Mouse (Mus musculus): ENCODE results near the gene Slc46a1. TPM values are rescaled to one million over a fixed set of nuclear protein-coding genes. Genes with fewer than 3 reads are reported as not detected.
A peak's percentile ranks its signal among the peaks of the same experiment; 100 is the strongest.

The Slc46a1 gene
- polyA plus RNA-seq, 1 experiment from 2014 or later = 5.8 TPM

- Histone ChIP-seq H3K4me3 (ENCODE audit: inconsistent target) (no peak within 1 kb of the TSS), H3K36me3 (ENCODE audit: inconsistent target) (peaks cover 21% of the 10 kb centered on the region), H3K79me2 (ENCODE audit: inconsistent target) (no peaks in the 10 kb centered on the region), H3K27ac (no peak within 1 kb of the TSS)
- WGBS (ENCODE audit: missing documents) = 63% methylated on average over 7 of the region's 7 CpGs
Measured at GRCm38 (mm10) chr11:78502909-78503650, 37.6 kb downstream of the Slc46a1 start, which contains the start of gene Sebox. Sebox (plus strand) TSS chr11:78503447.

DNA sequence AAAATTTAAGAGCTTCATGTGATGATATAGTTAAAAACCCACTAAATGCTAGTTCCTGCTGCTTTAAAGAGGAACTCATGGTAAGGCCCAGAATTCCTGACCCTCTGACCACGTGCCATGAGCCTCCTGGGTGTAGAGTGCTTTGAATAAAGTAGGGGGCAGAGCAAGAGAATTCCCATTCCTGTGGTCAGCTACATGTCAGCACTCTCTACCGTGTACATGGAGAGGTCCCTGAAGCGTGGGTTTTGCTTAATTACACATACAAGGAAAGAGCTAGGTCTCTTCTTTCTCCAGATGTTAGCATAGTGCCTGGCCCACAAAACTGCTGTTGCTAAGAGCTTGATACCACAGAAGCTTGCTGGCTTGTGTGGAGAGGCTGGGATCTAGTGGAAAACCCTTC lies 39.9 kb downstream of the Slc46a1 start:
- Histone ChIP-seq H3K79me2 (ENCODE audit: inconsistent target) (no peaks in the 10 kb centered on the region), H3K27ac (no peak overlapping the region), H3K36me3 (ENCODE audit: inconsistent target) (peaks cover 37% of the 10 kb centered on the region), H3K4me3 (ENCODE audit: inconsistent target) (no peak overlapping the region)
- 81% methylated on average over 3 of the region's 3 CpGs for WGBS (ENCODE audit: missing documents)

DNA sequence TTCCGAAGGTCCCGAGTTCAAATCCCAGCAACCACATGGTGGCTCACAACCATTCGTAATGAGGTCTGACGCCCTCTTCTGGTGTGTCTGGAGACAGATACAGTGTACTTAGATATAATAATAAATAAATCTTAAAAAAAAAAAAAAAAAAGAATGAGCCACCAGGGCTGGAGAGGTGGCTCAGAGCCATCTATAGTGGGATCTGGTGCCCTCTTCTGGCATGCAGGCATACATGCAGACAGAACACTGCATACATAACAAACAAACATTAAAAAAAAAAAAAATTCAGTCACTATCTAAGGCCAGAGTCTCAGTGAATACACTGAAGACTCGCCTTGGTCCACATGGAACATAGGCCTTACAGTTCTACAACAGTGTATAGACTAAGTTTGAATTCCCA lies 43.7 kb downstream of the Slc46a1 start:
- no peak overlapping the region for H3K27ac ChIP-seq
- H3K4me3 ChIP-seq (ENCODE audit: inconsistent target) = no peak overlapping the region
- 93% methylated on average over 5 of the region's 5 CpGs for WGBS (ENCODE audit: missing documents)
- H3K36me3 ChIP-seq (ENCODE audit: inconsistent target) = peaks cover 37% of the 10 kb centered on the region
- peaks cover 21% of the 10 kb centered on the region for H3K79me2 ChIP-seq (ENCODE audit: inconsistent target)

- Histone ChIP-seq H3K79me2 (ENCODE audit: inconsistent target) (peaks cover 21% of the 10 kb centered on the region), H3K27ac (peak within 1 kb of the TSS; percentile 83), H3K4me3 (ENCODE audit: inconsistent target) (peak within 1 kb of the TSS; percentile 94), H3K36me3 (ENCODE audit: inconsistent target) (peaks cover 40% of the 10 kb centered on the region)
- 1% methylated on average over 57 of the region's 67 CpGs for WGBS (ENCODE audit: missing documents)
Measured at GRCm38 (mm10) chr11:78512025-78512957, 46.8 kb downstream of the Slc46a1 start, which contains the start of the genes Tmem199 and Poldip2. Tmem199 (minus strand) TSS chr11:78512172. Poldip2 (plus strand) TSS chr11:78512193.

- Histone ChIP-seq H3K27ac (no peak overlapping the region; the same call in 1 of the 2 replicates), H3K4me3 (ENCODE audit: inconsistent target) (peak overlapping the region; percentile 85), H3K36me3 (ENCODE audit: inconsistent target) (peaks cover 39% of the 10 kb centered on the region), H3K79me2 (ENCODE audit: inconsistent target) (peaks cover 21% of the 10 kb centered on the region)
- 75% methylated on average over 3 of the region's 3 CpGs for WGBS (ENCODE audit: missing documents)
Measured at GRCm38 (mm10) chr11:78513106-78513790, 47.8 kb downstream of the Slc46a1 start.

DNA sequence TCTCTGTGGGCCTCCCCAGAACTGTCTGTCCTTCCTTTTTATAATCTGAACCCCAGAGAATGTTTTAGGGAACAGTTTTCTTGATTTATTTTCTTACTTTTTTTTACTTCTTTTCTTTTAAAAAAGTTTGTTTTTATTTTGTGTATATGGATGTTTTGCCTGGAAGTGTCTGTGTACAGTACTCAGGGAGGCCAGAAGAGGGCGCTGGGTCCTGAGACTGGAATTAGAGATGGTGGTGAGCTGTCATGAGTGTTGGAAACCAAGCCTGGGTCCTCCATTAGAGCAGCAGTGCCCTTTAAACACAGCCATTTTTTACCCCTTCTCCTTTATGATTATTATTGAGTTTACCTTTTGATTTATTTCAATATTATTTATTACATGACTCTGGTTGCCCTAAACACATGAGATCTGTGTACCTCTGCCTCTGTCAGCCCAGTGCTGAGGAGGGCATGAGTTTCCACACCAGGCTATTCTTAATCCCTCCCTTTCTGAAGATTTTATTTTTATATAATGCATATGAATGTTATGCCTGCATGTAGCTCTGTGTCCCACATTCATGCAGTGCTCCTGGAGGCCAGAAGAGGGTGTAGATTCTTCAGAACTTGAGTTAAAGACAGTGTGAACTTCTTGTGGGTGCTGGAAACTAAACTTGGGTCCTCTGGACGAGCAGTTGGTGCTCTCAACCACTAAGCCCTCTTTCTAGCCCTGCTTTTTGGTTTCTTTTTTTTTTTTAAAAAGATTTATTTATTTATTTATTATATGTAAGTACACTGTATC lies 50.2 kb downstream of the Slc46a1 start:
- H3K36me3 ChIP-seq (ENCODE audit: inconsistent target) = peaks cover 43% of the 10 kb centered on the region
- WGBS (ENCODE audit: missing documents) = 83% methylated on average over 2 of the region's 2 CpGs
- H3K4me3 ChIP-seq (ENCODE audit: inconsistent target) = no peak overlapping the region
- no peak overlapping the region for H3K27ac ChIP-seq
- H3K79me2 ChIP-seq (ENCODE audit: inconsistent target) = peaks cover 19% of the 10 kb centered on the region

DNA sequence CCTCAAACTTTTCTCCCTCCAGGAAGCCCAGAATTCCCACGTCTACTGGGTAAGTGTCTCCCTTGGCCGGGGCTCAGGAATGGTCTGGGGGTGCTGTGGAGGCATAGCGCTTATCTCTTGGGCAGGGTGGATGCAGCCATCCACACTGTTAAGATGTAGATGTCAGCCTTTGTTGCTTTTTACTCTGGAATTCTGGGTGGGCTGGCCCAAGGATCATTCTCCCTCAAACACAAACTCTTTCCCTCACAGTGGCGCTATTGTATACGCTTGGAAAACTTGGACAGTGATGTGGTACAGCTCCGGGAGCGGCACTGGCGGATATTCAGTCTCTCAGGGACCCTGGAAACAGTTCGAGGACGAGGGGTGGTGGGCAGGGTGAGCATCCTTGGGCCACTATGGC lies 53.4 kb downstream of the Slc46a1 start:
- 92% methylated on average over 10 of the region's 10 CpGs for WGBS (ENCODE audit: missing documents)
- peaks cover 73% of the 10 kb centered on the region for H3K36me3 ChIP-seq (ENCODE audit: inconsistent target)
- H3K27ac ChIP-seq = no peak overlapping the region

More for the DNA sequence above, 53.4 kb downstream of the Slc46a1 start:
- Histone ChIP-seq H3K4me3 (ENCODE audit: inconsistent target) (no peak overlapping the region), H3K79me2 (ENCODE audit: inconsistent target) (no peaks in the 10 kb centered on the region)

Other genes with a start within 250 kb of the Slc46a1 start
- 54.6 to 89.4 TPM (median 68.8 TPM) in 3 replicates for gene Sdf2, start 220.0 kb upstream of the Slc46a1 start, polyA plus RNA-seq (2018)
- gene Supt6, start 219.7 kb upstream of the Slc46a1 start, polyA plus RNA-seq (2018) = 35.9 to 79.5 TPM (median 42.0 TPM) in 3 replicates
- 144 to 210 TPM (median 148 TPM) in 3 replicates for gene 2610507B11Rik, start 203.9 kb upstream of the Slc46a1 start, polyA plus RNA-seq (2018)
- gene BC030499, start 174.9 kb upstream of the Slc46a1 start, polyA plus RNA-seq (2018) = 0.32 to 1.4 TPM (median 0.54 TPM) in 3 replicates
- 0.66 to 3.3 TPM (median 2.6 TPM) in 3 replicates for gene Spag5, start 164.2 kb upstream of the Slc46a1 start, polyA plus RNA-seq (2018)
- gene Aldoc, start 142.7 kb upstream of the Slc46a1 start, polyA plus RNA-seq (2018) = 6.8 to 30.2 TPM (median 7.3 TPM) in 3 replicates
- gene Pigs, start 137.3 kb upstream of the Slc46a1 start, polyA plus RNA-seq (2018) = 66.8 to 71.6 TPM (median 67.7 TPM) in 3 replicates
- gene Unc119, start 122.2 kb upstream of the Slc46a1 start, polyA plus RNA-seq (2018) = 21.6 to 57.5 TPM (median 31.3 TPM) in 3 replicates
- gene Foxn1, start 79.1 kb upstream of the Slc46a1 start, polyA plus RNA-seq (2018) = not detected in 3 replicates
- gene Slc13a2, start 43.5 kb upstream of the Slc46a1 start, polyA plus RNA-seq (2018) = 0.20 to 0.62 TPM (median 0.36 TPM) in 3 replicates
- 0.04 to 0.16 TPM (median 0.12 TPM) in 3 replicates for gene Sarm1, start 32.1 kb downstream of the Slc46a1 start, polyA plus RNA-seq (2018)
- gene Vtn, start 33.4 kb downstream of the Slc46a1 start, polyA plus RNA-seq (2018) = not detected in 3 replicates
- not detected in 3 replicates for gene Sebox, start 37.8 kb downstream of the Slc46a1 start, polyA plus RNA-seq (2018)
- gene Tmem199, start 46.5 kb downstream of the Slc46a1 start, polyA plus RNA-seq (2018) = 25.0 to 37.9 TPM (median 35.3 TPM) in 3 replicates
- 31.1 to 47.7 TPM (median 32.4 TPM) in 3 replicates for gene Poldip2, start 46.5 kb downstream of the Slc46a1 start, polyA plus RNA-seq (2018)
- 24.7 to 34.4 TPM (median 28.0 TPM) in 3 replicates for gene Tnfaip1, start 70.6 kb downstream of the Slc46a1 start, polyA plus RNA-seq (2018)
- gene Ift20, start 70.7 kb downstream of the Slc46a1 start, polyA plus RNA-seq (2018) = 49.9 to 68.6 TPM (median 62.9 TPM) in 3 replicates
- 48.9 to 61.4 TPM (median 53.9 TPM) in 3 replicates for gene Tmem97, start 85.1 kb downstream of the Slc46a1 start, polyA plus RNA-seq (2018)
- 12.9 to 23.2 TPM (median 16.9 TPM) in 3 replicates for gene Nlk, start 231.7 kb downstream of the Slc46a1 start, polyA plus RNA-seq (2018)

Measured in macrophage (primary cell).